Mouse (Mus musculus) neural tube, embryonic 10.5 days (tissue): Measurements from ENCODE around the gene Krt25.

ENCODE experiments used
- DNase-seq: peaks from one replicate; pipeline ENCODE4 v3.0.0-alpha.2; 2017; ENCODE audit warnings: low spot score; ENCODE audit errors: extremely low spot score

Gene Krt25

DNA sequence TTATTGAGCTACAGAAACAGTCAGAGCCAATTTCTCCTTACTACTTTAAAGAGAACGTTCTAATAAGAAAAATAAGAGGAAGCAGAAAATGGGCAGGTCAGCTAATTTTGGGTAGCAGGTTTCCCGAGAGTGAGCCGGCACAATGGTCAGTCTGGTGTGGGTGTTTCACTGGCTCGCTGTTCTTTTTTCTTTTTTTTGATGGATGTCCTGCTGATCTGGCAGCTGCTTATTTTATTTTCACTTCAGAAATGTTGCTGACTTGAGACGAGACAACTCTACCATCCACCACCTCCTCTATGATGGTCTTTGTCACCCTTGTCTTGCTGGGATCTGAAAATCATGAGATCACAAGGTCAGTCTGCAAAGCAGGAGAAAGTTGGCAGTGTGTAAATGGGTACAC, 42.8 kb downstream of the Krt25 start:
- no peak for DNase-seq

- no peak for DNase-seq
These were observed 46.0 kb downstream of the Krt25 start for GRCm38 (mm10) chr11:99276786-99277185.

DNA sequence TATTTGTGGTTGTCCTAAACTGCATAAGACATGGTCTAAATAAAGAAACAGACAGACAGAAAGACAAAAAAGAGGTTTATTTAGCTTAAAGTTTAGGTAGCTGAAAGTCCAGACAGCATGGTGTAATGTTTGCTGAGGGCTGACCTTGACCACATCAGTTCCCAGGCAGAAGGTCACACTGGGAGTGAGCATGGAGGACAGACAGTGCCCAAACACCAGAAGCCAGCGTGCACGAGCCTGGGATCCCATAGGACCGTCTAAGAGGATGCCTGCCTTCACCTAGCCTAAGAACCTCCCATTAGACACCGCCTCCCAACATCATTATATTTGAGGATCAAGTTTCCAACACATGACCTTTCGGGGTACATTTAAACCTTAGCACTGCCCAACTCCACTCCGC, 47.1 kb downstream of the Krt25 start:
- DNase-seq = no peak

- DNase-seq = no peak
These were observed 50.0 kb downstream of the Krt25 start for GRCm38 (mm10) chr11:99272721-99273120.

- DNase-seq = no peak
These were observed 53.6 kb downstream of the Krt25 start for GRCm38 (mm10) chr11:99269192-99269591.

DNA sequence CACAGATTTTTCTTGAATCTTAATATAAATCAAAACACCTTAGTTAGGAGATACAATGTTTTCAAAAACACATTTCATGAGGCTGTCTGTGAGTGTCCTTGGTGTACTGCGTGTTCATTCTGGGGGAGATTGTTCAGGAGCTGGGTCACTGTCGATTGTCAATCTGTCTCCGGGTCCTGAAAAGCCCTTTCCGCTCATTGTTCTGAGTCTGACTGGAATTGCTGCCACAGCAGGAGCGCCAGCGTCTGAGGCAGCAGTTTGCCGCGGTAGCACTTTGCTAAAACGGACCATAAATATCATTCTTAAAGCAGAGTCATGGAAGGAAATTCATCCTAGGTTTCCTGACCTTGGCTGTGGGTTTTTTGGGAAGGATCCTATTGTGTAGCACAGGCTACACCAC, 57.0 kb downstream of the Krt25 start:
- no peak for DNase-seq
